Mouse (Mus musculus) ES-E14 (cell line): ENCODE measurements at regions not wholly inside any gene's neighbourhood (a gene's known extent, or its start where the extent isn't known, plus 50 kb on each side); places are given as distances from the start of the nearest gene placed in this dataset.
A peak's percentile ranks its signal among the peaks of the same experiment; 100 is the strongest.

Source experiments
- DNase-seq: peaks from one replicate; pipeline ENCODE4 v3.0.0-alpha.2; 2013; ENCODE audit warnings: low read depth, low spot score
- H3K27ac ChIP-seq: 2 replicates; pipeline ENCODE4 v1.5.1; 2012; ENCODE audit warnings: low read depth, mild to moderate bottlenecking, low read length, moderate library complexity, mixed read lengths; ENCODE audit not compliant: poor library complexity, insufficient read depth, severe bottlenecking
- H3K36me3 ChIP-seq: 2 replicates; pipeline ENCODE4 v1.6.1; 2012; ENCODE audit warnings: mild to moderate bottlenecking, low read length, moderate library complexity, mixed read lengths; ENCODE audit not compliant: control insufficient read depth, poor library complexity, insufficient read depth, severe bottlenecking
- H3K4me1 ChIP-seq, 2 experiments: fragments of 150-350 bp in 1 of 2; sonication (generic) in 1 of 2; 2 replicates each; pipeline ENCODE4 v1.6.1; 2012; ENCODE audit warnings: low read length in 2 of 2, mild to moderate bottlenecking in 1 of 2, mixed read lengths in 1 of 2; ENCODE audit not compliant: control insufficient read depth in 2 of 2, insufficient read depth in 2 of 2, poor library complexity in 1 of 2
- H3K4me3 ChIP-seq, 2 experiments: fragments of 150-350 bp in 1 of 2; sonication (generic) in 1 of 2; 2 replicates each; pipeline ENCODE4 v1.5.1; 2012; ENCODE audit warnings: low read length in 2 of 2, low read depth in 1 of 2, mild to moderate bottlenecking in 1 of 2, mixed read lengths in 1 of 2; ENCODE audit not compliant: insufficient read depth in 1 of 2, poor library complexity in 1 of 2, severe bottlenecking in 1 of 2
- H3K9ac ChIP-seq: 2 replicates; pipeline ENCODE4 v1.6.1; 2012; ENCODE audit warnings: low read depth, mild to moderate bottlenecking, low read length, mixed read lengths; ENCODE audit not compliant: poor library complexity, insufficient read depth, severe bottlenecking
- H3K9me3 ChIP-seq: fragments of 150-350 bp; sonication (generic); 2 replicates; pipeline ENCODE4 v1.6.1; 2012; ENCODE audit warnings: low read depth, mild to moderate bottlenecking, low read length; ENCODE audit not compliant: control insufficient read depth, insufficient read depth
- CHD2 ChIP-seq: IDR thresholded peaks from 2 replicates; pipeline ENCODE4 v1.6.1; 2014; ENCODE audit warnings: mild to moderate bottlenecking, low read depth, low read length, inconsistent platforms
- HCFC1 ChIP-seq: IDR thresholded peaks from 2 replicates; pipeline ENCODE4 v1.6.1; 2012; ENCODE audit warnings: low read length, inconsistent platforms, borderline replicate concordance; ENCODE audit not compliant: insufficient read depth
- MAFK ChIP-seq: IDR thresholded peaks from 2 replicates; pipeline ENCODE4 v1.6.1; 2014; ENCODE audit warnings: mild to moderate bottlenecking, low read depth, low read length, inconsistent platforms; ENCODE audit not compliant: insufficient read depth
- ZC3H11A ChIP-seq: IDR thresholded peaks from 2 replicates; pipeline ENCODE4 v1.6.1; 2012; ENCODE audit warnings: low read depth, mild to moderate bottlenecking, inconsistent platforms, low read length, borderline replicate concordance
- ZNF384 ChIP-seq: IDR thresholded peaks from 2 replicates; pipeline ENCODE4 v1.6.1; 2012; ENCODE audit warnings: low read depth, low read length, inconsistent platforms
- in situ Hi-C, 2 experiments: fragments of 600-800 bp; cut with MboI; formaldehyde crosslinking; loops; one replicate each; pipeline ENCODE4 v1.15.1; 2025; ENCODE audit warnings: low sequenced_read_pairs in 2 of 2, inconsistent platforms in 1 of 2; ENCODE audit not compliant: unreplicated experiment in 2 of 2

DNA sequence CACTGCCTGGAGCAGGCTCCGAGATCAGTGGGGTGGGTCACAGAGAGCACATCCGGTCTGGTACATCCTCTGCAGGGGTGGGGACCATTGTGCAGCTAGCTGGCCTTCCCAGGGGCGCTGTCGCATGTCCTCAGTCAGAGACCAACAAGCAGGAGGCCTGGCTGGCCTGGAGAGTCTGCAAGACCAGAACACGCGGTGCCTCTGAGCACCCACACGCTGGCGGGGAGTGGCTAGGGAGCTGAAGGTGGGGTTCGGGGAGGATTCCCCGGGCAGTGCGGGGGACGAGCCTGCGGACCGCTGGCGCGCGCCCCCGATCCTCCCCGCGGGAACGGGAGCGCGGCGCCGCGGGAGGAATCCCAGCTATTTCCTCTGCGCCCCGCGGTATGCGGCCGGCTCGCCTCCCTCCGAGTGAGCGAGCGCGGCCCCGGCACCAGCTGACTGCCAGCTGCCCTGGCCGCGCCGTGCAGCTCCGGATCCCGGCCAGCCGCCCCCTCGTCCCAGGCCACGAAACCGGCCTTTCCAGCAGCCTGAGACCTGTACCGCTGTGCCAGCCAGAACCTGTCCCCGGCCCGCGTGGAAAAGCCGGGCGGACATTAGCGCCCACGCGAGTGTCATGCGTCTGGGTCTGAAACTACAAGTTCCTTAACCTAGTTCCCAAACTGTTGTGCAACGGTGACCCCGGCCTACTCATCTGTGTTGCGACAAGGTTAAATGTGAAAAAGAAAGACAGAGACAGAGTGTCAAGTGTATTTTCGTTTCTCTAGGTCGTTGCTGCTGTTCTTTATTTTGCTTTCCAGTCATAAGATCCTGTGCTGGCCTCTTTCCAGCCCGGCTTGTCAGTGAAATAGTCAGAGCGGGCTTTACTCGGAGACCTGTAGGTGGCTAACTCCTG lies 61.2 kb downstream of the Pkdcc start:
- no peak overlapping the region for H3K27ac ChIP-seq
- peak overlapping the region; percentile 58 to 61 for H3K4me3 ChIP-seq
- peaks cover 2 to 20% of the 10 kb centered on the region in 2 experiments; a peak in 2 of 4 replicates for H3K4me1 ChIP-seq
- no peak for DNase-seq
- peak overlapping the region; percentile 65 for H3K9ac ChIP-seq
- in situ Hi-C loops, result loop anchor here (10.0 to 25.0 kb wide), 3 partner anchors 339 to 579 kb away; partner anchors contain the start of gene Haao (in 1 of the 2)
- H3K9me3 ChIP-seq, result no peaks in the 10 kb centered on the region
- H3K36me3 ChIP-seq, result no peaks in the 10 kb centered on the region
- no peak for TF ChIP-seq HCFC1
- TF ChIP-seq MAFK, result no peak
- no peak for TF ChIP-seq ZNF384
- TF ChIP-seq ZC3H11A, result no peak
- no peak for TF ChIP-seq CHD2

DNA sequence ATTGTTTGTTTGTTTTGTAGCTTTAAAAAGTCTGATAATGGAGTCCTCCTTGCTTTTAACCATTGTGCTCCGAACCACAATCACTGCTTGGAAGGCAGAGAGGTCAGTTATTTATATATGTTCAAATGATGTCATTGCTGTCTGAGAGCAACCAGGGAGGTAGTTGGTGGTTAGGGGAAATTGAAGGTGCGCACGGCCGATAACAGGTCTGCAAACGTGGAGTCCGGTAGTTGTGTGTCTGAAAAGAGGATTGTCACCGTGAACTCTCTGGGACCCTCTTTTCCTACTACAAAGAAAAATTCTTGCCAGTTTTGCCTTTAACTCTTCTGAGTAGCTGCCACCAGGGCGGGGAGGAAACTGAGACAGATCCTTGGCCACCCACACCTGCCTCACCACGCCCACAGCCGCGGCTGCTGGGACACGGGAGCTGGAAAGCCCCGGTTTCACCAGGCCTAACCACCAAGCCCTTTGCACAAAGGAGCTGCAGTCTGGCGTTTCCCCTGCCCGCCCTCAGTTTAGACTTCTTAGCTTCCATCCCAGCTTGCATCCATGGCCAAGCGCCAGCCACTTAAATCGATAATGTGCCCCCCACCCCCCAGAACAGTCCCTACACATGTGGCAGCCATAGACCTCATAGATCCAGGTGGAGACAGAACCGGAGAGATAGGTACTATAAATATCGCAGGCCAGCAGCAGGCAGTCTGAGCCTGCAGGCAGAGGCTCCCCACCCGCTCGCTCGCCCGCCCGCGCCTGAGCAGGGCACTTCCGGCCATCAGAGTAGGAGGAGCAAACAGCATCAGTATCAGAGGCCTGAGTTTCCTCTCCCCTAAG lies 62.2 kb downstream of the Pkdcc start:
- DNase-seq, result no peak
- peaks cover 2 to 20% of the 10 kb centered on the region in 2 experiments; a peak in 2 of 4 replicates for H3K4me1 ChIP-seq

DNA sequence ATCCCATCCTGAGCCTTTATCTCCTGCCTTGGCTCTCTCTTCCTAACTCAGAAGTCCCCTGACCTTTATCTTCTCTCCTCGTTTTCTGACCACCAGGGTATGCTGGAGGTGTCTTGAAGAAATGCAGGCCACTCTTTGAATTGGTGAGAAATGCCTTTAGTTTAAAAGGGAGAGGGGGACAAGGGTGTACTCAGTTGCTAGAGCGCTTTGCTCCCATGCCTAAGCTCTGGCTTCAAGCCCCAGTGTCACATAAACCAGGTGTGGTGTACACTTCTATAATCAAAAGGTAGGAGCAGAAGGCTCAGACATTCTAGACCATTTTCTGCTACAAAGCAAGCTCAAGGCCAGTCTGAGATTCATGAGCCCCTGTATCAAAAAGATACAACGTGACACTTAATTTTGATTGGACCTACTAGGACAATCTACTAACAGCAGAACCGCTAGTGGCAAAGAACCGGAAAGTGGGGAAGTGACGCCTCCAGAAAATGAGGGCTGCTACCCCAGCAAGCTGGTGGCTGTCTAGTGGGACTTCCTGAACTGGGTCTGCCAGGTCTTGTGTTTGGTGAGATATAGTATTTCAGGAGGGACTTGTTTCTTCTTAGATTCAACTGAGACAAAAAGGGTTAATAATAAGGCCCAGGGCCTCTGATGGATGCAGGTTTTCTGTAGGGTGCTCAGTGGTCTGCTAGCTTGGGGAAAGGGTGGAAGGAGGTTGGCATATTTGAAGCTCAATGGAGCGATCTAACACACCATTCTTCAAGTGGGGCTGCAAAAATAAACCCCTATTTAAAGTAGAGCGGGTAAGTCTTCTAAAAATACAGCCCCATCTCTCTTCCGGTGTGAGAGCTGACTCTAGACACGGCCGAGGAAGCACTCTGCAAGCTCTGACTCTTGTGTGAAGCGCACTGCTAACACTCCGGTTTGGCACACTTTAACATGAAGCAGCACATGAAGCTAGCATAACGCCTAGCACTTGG lies 63.1 kb downstream of the Pkdcc start:
- in situ Hi-C loops, result loop anchor here (10.0 to 25.0 kb wide), 3 partner anchors 337 to 577 kb away; partner anchors contain the start of gene Haao (in 1 of the 2)
- H3K9ac ChIP-seq, result no peak overlapping the region

More for the DNA sequence above, 62.2 kb downstream of the Pkdcc start:
- in situ Hi-C loops, result loop anchor here (10.0 to 25.0 kb wide), 3 partner anchors 337 to 577 kb away; partner anchors contain the start of gene Haao (in 1 of the 2)
- no peak overlapping the region for H3K27ac ChIP-seq
- peak overlapping the region; percentile 49 to 59 for H3K4me3 ChIP-seq
- no peaks in the 10 kb centered on the region for H3K36me3 ChIP-seq
- no peaks in the 10 kb centered on the region for H3K9me3 ChIP-seq
- peak overlapping the region; percentile 19; the same call in 1 of the 2 replicates for H3K9ac ChIP-seq
- TF ChIP-seq MAFK (no peak), CHD2 (no peak), HCFC1 (no peak), ZNF384 (no peak), ZC3H11A (no peak)

More for the DNA sequence above, 63.1 kb downstream of the Pkdcc start:
- no peak for DNase-seq
- Histone ChIP-seq H3K9me3 (no peaks in the 10 kb centered on the region), H3K4me3 (no peak overlapping the region; a peak in 1 of 4 replicates), H3K36me3 (no peaks in the 10 kb centered on the region), H3K4me1 (peaks cover 2 to 18% of the 10 kb centered on the region in 2 experiments; a peak in 2 of 4 replicates), H3K27ac (no peak overlapping the region)
- TF ChIP-seq MAFK, result no peak
- TF ChIP-seq ZC3H11A, result no peak
- TF ChIP-seq CHD2, result no peak
- TF ChIP-seq HCFC1, result no peak
- no peak for TF ChIP-seq ZNF384
